Mouse (Mus musculus) hindbrain, embryonic 12.5 days (tissue): ENCODE measurements around the gene Il17rc. TPM values are rescaled to one million over a fixed set of nuclear protein-coding genes. Genes with fewer than 3 reads are reported as not detected.

Experiments
- ATAC-seq: fragments of 200-750 bp; cut with Nextera tagmentation; 2 replicates; pipeline ENCODE4 v1.8.0; 2017; ENCODE audit warnings: moderate TSS enrichment; ENCODE audit not compliant: low FRiP score
- H3K27ac ChIP-seq: fragments of 300-500 bp; sonication (generic); 2 replicates; pipeline ENCODE4 v1.5.1; 2016; ENCODE audit warnings: mild to moderate bottlenecking
- H3K27me3 ChIP-seq: fragments of 300-500 bp; sonication (generic); 2 replicates; pipeline ENCODE4 v1.6.1; 2016; ENCODE audit warnings: mild to moderate bottlenecking
- H3K36me3 ChIP-seq: fragments of 300-500 bp; sonication (generic); 2 replicates; pipeline ENCODE4 v1.6.1; 2016; ENCODE audit warnings: mild to moderate bottlenecking
- H3K4me1 ChIP-seq: fragments of 300-500 bp; sonication (generic); 2 replicates; pipeline ENCODE4 v1.6.1; 2016
- H3K4me2 ChIP-seq: fragments of 300-500 bp; sonication (generic); replicated peaks from 2 replicates; pipeline ENCODE4 v1.6.1; 2016; ENCODE audit warnings: mild to moderate bottlenecking
- H3K4me3 ChIP-seq: fragments of 300-500 bp; sonication (generic); 2 replicates; pipeline ENCODE4 v1.5.1; 2016; ENCODE audit warnings: mild to moderate bottlenecking
- H3K9ac ChIP-seq: fragments of 300-500 bp; sonication (generic); 2 replicates; pipeline ENCODE4 v1.6.1; 2016; ENCODE audit warnings: mild to moderate bottlenecking, moderate library complexity
- H3K9me3 ChIP-seq: fragments of 300-500 bp; sonication (generic); replicated peaks from 2 replicates; pipeline ENCODE4 v1.6.1; 2016; ENCODE audit warnings: mild to moderate bottlenecking
- WGBS: fragments of 180-500 bp; shearing (Covaris S2); methylation state at CpG from one replicate; pipeline ENCODE4 v1.1.7; 2016; 5-methylcytosine and 5-hydroxymethylcytosine counted together
- polyA plus RNA-seq: library from polyadenylated mRNA; unstranded; fragments of >200 nt; fragmentation: Nextera tagmentation; extraction: Ambion mirVana; gene quantifications from 2 replicates; pipeline ENCODE4 v1.2.1, GENCODE M21; 2016

Il17rc gene
- polyA plus RNA-seq, 1 experiment from 2014 or later: 5.4 TPM

- H3K36me3 ChIP-seq: no peaks in the 10 kb centered on the region
- H3K4me1 ChIP-seq: peaks cover 13% of the 10 kb centered on the region
- no peak overlapping the region for H3K4me3 ChIP-seq
- no peak for ATAC-seq
- H3K4me2 ChIP-seq: no peak overlapping the region
- no peak overlapping the region for H3K9ac ChIP-seq
- H3K27me3 ChIP-seq: peaks cover 7% of the 10 kb centered on the region
- 80% methylated on average over 1 of the region's 1 CpGs for WGBS
- H3K27ac ChIP-seq: no peak overlapping the region
- H3K9me3 ChIP-seq: no peaks in the 10 kb centered on the region
Measured at GRCm38 (mm10) chr6:113505689-113506088, 34.5 kb downstream of the Il17rc start.

GRCm38 (mm10) chr6:113507130-113507529 is 35.9 kb downstream of the Il17rc start:
- ATAC-seq: no peak
- Histone ChIP-seq H3K27me3 (no peaks in the 10 kb centered on the region; the same call in 1 of the 2 replicates), H3K4me1 (0 out of 2 replicates have a peak, but pooled peaks cover 5% of the 10 kb centered on the region), H3K9me3 (no peaks in the 10 kb centered on the region), H3K9ac (no peak overlapping the region), H3K4me2 (no peak overlapping the region), H3K36me3 (no peaks in the 10 kb centered on the region), H3K27ac (no peak overlapping the region), H3K4me3 (no peak overlapping the region)

- 61% methylated on average over 7 of the region's 7 CpGs for WGBS
- Histone ChIP-seq H3K27me3 (no peaks in the 10 kb centered on the region), H3K4me3 (no peak overlapping the region), H3K9me3 (no peaks in the 10 kb centered on the region), H3K36me3 (peaks cover 4% of the 10 kb centered on the region), H3K27ac (no peak overlapping the region), H3K4me1 (0 out of 2 replicates have a peak, but pooled peaks cover 5% of the 10 kb centered on the region), H3K4me2 (no peak overlapping the region), H3K9ac (no peak overlapping the region)
- ATAC-seq: no peak
Measured at GRCm38 (mm10) chr6:113508272-113508946, 37.2 kb downstream of the Il17rc start.

GRCm38 (mm10) chr6:113508947-113509280 is 37.7 kb downstream of the Il17rc start:
- H3K4me3 ChIP-seq: no peak overlapping the region
- 51% methylated on average over 5 of the region's 5 CpGs for WGBS
- no peak for ATAC-seq
- no peaks in the 10 kb centered on the region for H3K27me3 ChIP-seq
- H3K4me1 ChIP-seq: 0 out of 2 replicates have a peak, but pooled peaks cover 5% of the 10 kb centered on the region
- H3K27ac ChIP-seq: no peak overlapping the region
- no peak overlapping the region for H3K4me2 ChIP-seq
- H3K9ac ChIP-seq: no peak overlapping the region
- H3K36me3 ChIP-seq: peaks cover 9% of the 10 kb centered on the region
- no peaks in the 10 kb centered on the region for H3K9me3 ChIP-seq

- 90% methylated on average over 6 of the region's 6 CpGs for WGBS
- no peak overlapping the region for H3K9ac ChIP-seq
- no peak overlapping the region for H3K27ac ChIP-seq
- H3K4me1 ChIP-seq: no peaks in the 10 kb centered on the region
- H3K36me3 ChIP-seq: peaks cover 58% of the 10 kb centered on the region
- H3K27me3 ChIP-seq: no peaks in the 10 kb centered on the region
- no peak overlapping the region for H3K4me3 ChIP-seq
- H3K9me3 ChIP-seq: no peaks in the 10 kb centered on the region
- no peak overlapping the region for H3K4me2 ChIP-seq
- ATAC-seq: no peak
Measured at GRCm38 (mm10) chr6:113513944-113514343, 42.7 kb downstream of the Il17rc start.

- no peaks in the 10 kb centered on the region for H3K9me3 ChIP-seq
- WGBS: 95% methylated on average over 3 of the region's 3 CpGs
- ATAC-seq: no peak
- H3K27ac ChIP-seq: no peak overlapping the region
- H3K9ac ChIP-seq: no peak overlapping the region
- no peak overlapping the region for H3K4me3 ChIP-seq
- H3K4me2 ChIP-seq: no peak overlapping the region
- no peaks in the 10 kb centered on the region for H3K4me1 ChIP-seq
- H3K27me3 ChIP-seq: no peaks in the 10 kb centered on the region
- peaks cover 65% of the 10 kb centered on the region for H3K36me3 ChIP-seq
Measured at GRCm38 (mm10) chr6:113514600-113514999, 43.4 kb downstream of the Il17rc start.

GRCm38 (mm10) chr6:113517434-113518080 is 46.3 kb downstream of the Il17rc start:
- no peaks in the 10 kb centered on the region for H3K4me1 ChIP-seq
- no peak for ATAC-seq
- H3K4me3 ChIP-seq: no peak overlapping the region
- H3K4me2 ChIP-seq: no peak overlapping the region
- peaks cover 91% of the 10 kb centered on the region for H3K36me3 ChIP-seq
- H3K9me3 ChIP-seq: no peaks in the 10 kb centered on the region
- 98% methylated on average over 8 of the region's 8 CpGs for WGBS
- no peaks in the 10 kb centered on the region for H3K27me3 ChIP-seq
- H3K27ac ChIP-seq: no peak overlapping the region
- no peak overlapping the region for H3K9ac ChIP-seq

GRCm38 (mm10) chr6:113522310-113522709 is 51.1 kb downstream of the Il17rc start:
- 88% methylated on average over 1 of the region's 1 CpGs for WGBS

GRCm38 (mm10) chr6:113523420-113523819 is 52.2 kb downstream of the Il17rc start:
- Histone ChIP-seq H3K27me3 (no peaks in the 10 kb centered on the region), H3K36me3 (peaks cover 50% of the 10 kb centered on the region), H3K4me2 (no peak overlapping the region), H3K27ac (no peak overlapping the region), H3K4me3 (no peak overlapping the region), H3K9me3 (no peaks in the 10 kb centered on the region), H3K4me1 (no peaks in the 10 kb centered on the region), H3K9ac (no peak overlapping the region)
- ATAC-seq: no peak
- WGBS: 92% methylated on average over 8 of the region's 8 CpGs

More at GRCm38 (mm10) chr6:113522310-113522709, 51.1 kb downstream of the Il17rc start:
- no peak for ATAC-seq
- Histone ChIP-seq H3K4me1 (no peaks in the 10 kb centered on the region), H3K4me2 (no peak overlapping the region), H3K27me3 (no peaks in the 10 kb centered on the region), H3K27ac (no peak overlapping the region), H3K9ac (no peak overlapping the region), H3K9me3 (no peaks in the 10 kb centered on the region), H3K4me3 (no peak overlapping the region), H3K36me3 (peaks cover 61% of the 10 kb centered on the region)

GRCm38 (mm10) chr6:113530932-113531839 is 60.0 kb downstream of the Il17rc start, which contains the start of the genes Emc3 and Fancd2:
Gene Emc3 (minus strand): TSS chr6:113531652.
Gene Fancd2 (plus strand): TSS chr6:113531682.
- peak within 1 kb of the TSS; percentile 83 for H3K9ac ChIP-seq
- no peaks in the 10 kb centered on the region for H3K9me3 ChIP-seq
- peak within 1 kb of the TSS; percentile 78 for H3K4me2 ChIP-seq
- H3K27me3 ChIP-seq: no peaks in the 10 kb centered on the region
- peak within 1 kb of the TSS; percentile 60 for H3K27ac ChIP-seq
- WGBS: under 1% methylated on average over 47 of the region's 47 CpGs
- ATAC-seq: peak; percentile 84
- peak within 1 kb of the TSS; percentile 91 for H3K4me3 ChIP-seq
- peaks cover 7% of the 10 kb centered on the region for H3K36me3 ChIP-seq
- H3K4me1 ChIP-seq: peaks cover 17% of the 10 kb centered on the region

- WGBS: 11% methylated on average over 7 of the region's 7 CpGs
- H3K27ac ChIP-seq: no peak overlapping the region
- peaks cover 17% of the 10 kb centered on the region for H3K4me1 ChIP-seq
- H3K27me3 ChIP-seq: no peaks in the 10 kb centered on the region
- H3K4me3 ChIP-seq: peak overlapping the region; percentile 91
- H3K9ac ChIP-seq: peak overlapping the region; percentile 83; the same call in 1 of the 2 replicates
- peaks cover 8% of the 10 kb centered on the region; the same call in 1 of the 2 replicates for H3K36me3 ChIP-seq
- H3K9me3 ChIP-seq: no peaks in the 10 kb centered on the region
- no peak for ATAC-seq
- H3K4me2 ChIP-seq: peak overlapping the region; percentile 78
Measured at GRCm38 (mm10) chr6:113531840-113532404, 60.7 kb downstream of the Il17rc start.
